Mouse (Mus musculus) heart, postnatal 0 days (tissue): ENCODE data around the gene Hspd1. TPM values are rescaled to one million over a fixed set of nuclear protein-coding genes. Genes with fewer than 3 reads are reported as not detected.

Experiments used
- ATAC-seq: fragments of 200-750 bp; cut with Nextera tagmentation; 2 replicates; pipeline ENCODE4 v1.8.0; 2017; ENCODE audit warnings: low read depth, moderate number of reproducible peaks, moderate library complexity; ENCODE audit not compliant: insufficient read depth
- DNase-seq: peaks from one replicate; pipeline ENCODE4 v3.0.0-alpha.2; 2016; ENCODE audit warnings: low spot score
- H3K27ac ChIP-seq: fragments of 300-500 bp; sonication (generic); 2 replicates; pipeline ENCODE4 v1.5.1; 2014; ENCODE audit warnings: low read depth, mild to moderate bottlenecking
- H3K27me3 ChIP-seq: fragments of 300-500 bp; sonication (generic); 2 replicates; pipeline ENCODE4 v1.6.1; 2014; ENCODE audit warnings: low read length, mixed read lengths; ENCODE audit not compliant: control insufficient read depth, insufficient read depth
- H3K36me3 ChIP-seq: fragments of 300-500 bp; sonication (generic); replicated peaks from 2 replicates; pipeline ENCODE4 v1.6.1; 2014; ENCODE audit warnings: low read length, mixed read lengths; ENCODE audit not compliant: control insufficient read depth, insufficient read depth
- H3K4me1 ChIP-seq: fragments of 300-500 bp; sonication (generic); 2 replicates; pipeline ENCODE4 v1.6.1; 2014; ENCODE audit warnings: antibody characterized with exemption; ENCODE audit not compliant: control insufficient read depth, insufficient read depth
- H3K4me2 ChIP-seq: fragments of 300-500 bp; sonication (generic); 2 replicates; pipeline ENCODE4 v1.6.1; 2014; ENCODE audit warnings: low read depth, mild to moderate bottlenecking, low read length, moderate library complexity
- H3K4me3 ChIP-seq: fragments of 300-500 bp; sonication (generic); 2 replicates; pipeline ENCODE4 v1.5.1; 2014; ENCODE audit warnings: low read depth, low read length
- H3K9ac ChIP-seq: fragments of 300-500 bp; sonication (generic); replicated peaks from 2 replicates; pipeline ENCODE4 v1.6.1; 2014; ENCODE audit warnings: low read depth, low read length, mixed read lengths
- H3K9me3 ChIP-seq: fragments of 300-500 bp; sonication (generic); replicated peaks from 2 replicates; pipeline ENCODE4 v1.6.1; 2016; ENCODE audit warnings: low read length; ENCODE audit not compliant: control insufficient read depth
- CTCF ChIP-seq: IDR thresholded peaks from 2 replicates; pipeline ENCODE4 v1.5.1; 2016; ENCODE audit warnings: antibody characterized with exemption, control low read depth, low read depth
- EP300 ChIP-seq: IDR thresholded peaks from 2 replicates; pipeline ENCODE4 v1.6.1; 2016; ENCODE audit warnings: antibody characterized with exemption, low read depth
- WGBS: fragments of 180-500 bp; shearing (Covaris S2); extraction: QIAGEN DNeasy Blood & Tissue Kit; methylation state at CpG from one replicate; pipeline ENCODE4 v1.1.7; 2014; 5-methylcytosine and 5-hydroxymethylcytosine counted together
- polyA plus RNA-seq: library from polyadenylated mRNA; unstranded; fragments of >200 nt; fragmentation: Nextera tagmentation; extraction: Ambion mirVana; gene quantifications from 2 replicates; pipeline ENCODE4 v1.2.1, GENCODE M21; 2015
- total RNA-seq: library from RNA; depleted of rRNA; stranded (reverse); fragments of >200 nt; gene quantifications from 2 replicates; pipeline ENCODE4 v1.2.3, GENCODE M21; 2014; ENCODE audit warnings: low replicate concordance

Hspd1 gene
- total and polyA plus RNA-seq, 2 experiments from 2014 or later: 139 to 397 TPM

GRCm38 (mm10) chr1:55086868-55087400 lies 1.1 kb downstream of the Hspd1 start:
- peak overlapping the region; percentile 99 for H3K27ac ChIP-seq
- H3K4me1 ChIP-seq: peaks cover 28% of the 10 kb centered on the region
- TF ChIP-seq EP300: no peak; the same call in 1 of the 2 replicates
- TF ChIP-seq CTCF: no peak
- ATAC-seq (no peak), DNase-seq (no peak)
- no peaks in the 10 kb centered on the region for H3K9me3 ChIP-seq
- H3K27me3 ChIP-seq: no peaks in the 10 kb centered on the region
- H3K36me3 ChIP-seq: peaks cover 39% of the 10 kb centered on the region
- WGBS: 0% methylated on average over 13 of the region's 13 CpGs
- H3K4me2 ChIP-seq: peak overlapping the region; percentile 84
- peak overlapping the region; percentile 94 for H3K4me3 ChIP-seq
- peak overlapping the region; percentile 88 for H3K9ac ChIP-seq

DNA sequence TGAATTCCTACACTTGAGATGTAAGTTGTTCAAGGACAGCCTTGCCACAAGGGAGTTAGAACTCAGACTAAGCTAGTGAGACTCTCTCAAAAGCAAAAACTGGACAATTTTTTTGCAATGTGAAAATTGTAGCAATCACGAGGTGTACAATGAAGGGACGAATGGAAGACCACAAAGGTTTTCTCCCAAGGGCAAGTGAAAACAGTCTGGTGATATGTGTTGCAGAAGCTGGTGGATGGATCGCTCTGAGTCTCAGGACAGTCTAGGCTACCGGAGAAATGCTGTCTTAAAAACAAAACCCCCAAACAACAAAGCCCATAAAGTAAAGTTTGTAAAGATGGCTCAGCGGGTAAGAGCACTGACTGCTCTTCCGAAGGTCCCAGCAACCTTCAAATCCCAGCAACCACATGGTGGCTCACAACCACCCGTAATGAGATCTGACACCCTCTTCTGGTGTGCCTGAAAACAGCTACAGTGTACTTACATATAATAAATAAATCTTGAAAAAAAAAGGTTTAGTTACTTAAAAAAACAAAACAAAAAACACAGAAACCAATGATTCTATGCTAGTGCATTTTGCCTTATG lies 2.2 kb downstream of the Hspd1 start:
- DNase-seq: no peak
- Histone ChIP-seq H3K4me3 (peak overlapping the region; percentile 94), H3K4me2 (peak overlapping the region; percentile 84), H3K27ac (peak overlapping the region; percentile 5; the same call in 1 of the 2 replicates), H3K4me1 (peaks cover 28% of the 10 kb centered on the region), H3K36me3 (peaks cover 40% of the 10 kb centered on the region), H3K9ac (no peak overlapping the region), H3K27me3 (no peaks in the 10 kb centered on the region), H3K9me3 (no peaks in the 10 kb centered on the region)
- no peak for ATAC-seq
- WGBS: 44% methylated on average over 7 of the region's 7 CpGs
- TF ChIP-seq EP300 (no peak), CTCF (no peak)

- 78% methylated on average over 1 of the region's 1 CpGs for WGBS
- Histone ChIP-seq H3K27me3 (no peaks in the 10 kb centered on the region), H3K36me3 (peaks cover 74% of the 10 kb centered on the region), H3K27ac (no peak overlapping the region), H3K4me2 (no peak overlapping the region), H3K4me3 (no peak overlapping the region), H3K9me3 (no peaks in the 10 kb centered on the region), H3K9ac (no peak overlapping the region), H3K4me1 (peaks cover 19% of the 10 kb centered on the region)
- ATAC-seq: no peak
- DNase-seq: no peak
- TF ChIP-seq EP300 (no peak), CTCF (peak; percentile 21; the same call in 1 of the 2 replicates)
Observed at GRCm38 (mm10) chr1:55082106-55082505, 5.9 kb downstream of the Hspd1 start.

DNA sequence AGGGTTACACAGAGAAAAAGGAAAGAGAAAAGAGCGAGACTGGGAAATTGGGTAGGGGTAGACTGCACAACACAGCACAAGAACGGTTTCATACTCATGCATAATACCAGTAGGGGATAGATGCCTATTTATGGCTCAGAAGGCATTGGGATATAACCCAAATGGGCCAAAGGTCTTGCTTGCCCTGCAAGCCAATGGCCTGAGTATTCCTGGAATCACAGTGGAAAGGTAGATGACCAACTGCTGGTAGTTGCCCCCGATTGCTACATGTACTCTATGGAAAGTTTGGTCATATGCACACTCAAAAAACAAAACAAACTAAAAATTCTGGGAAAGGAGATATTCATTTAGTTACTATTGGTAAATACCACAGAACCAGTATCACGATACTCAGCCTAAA lies 8.4 kb downstream of the Hspd1 start:
- Histone ChIP-seq H3K36me3 (peaks cover 74% of the 10 kb centered on the region), H3K4me3 (no peak overlapping the region)
- no peak for DNase-seq

DNA sequence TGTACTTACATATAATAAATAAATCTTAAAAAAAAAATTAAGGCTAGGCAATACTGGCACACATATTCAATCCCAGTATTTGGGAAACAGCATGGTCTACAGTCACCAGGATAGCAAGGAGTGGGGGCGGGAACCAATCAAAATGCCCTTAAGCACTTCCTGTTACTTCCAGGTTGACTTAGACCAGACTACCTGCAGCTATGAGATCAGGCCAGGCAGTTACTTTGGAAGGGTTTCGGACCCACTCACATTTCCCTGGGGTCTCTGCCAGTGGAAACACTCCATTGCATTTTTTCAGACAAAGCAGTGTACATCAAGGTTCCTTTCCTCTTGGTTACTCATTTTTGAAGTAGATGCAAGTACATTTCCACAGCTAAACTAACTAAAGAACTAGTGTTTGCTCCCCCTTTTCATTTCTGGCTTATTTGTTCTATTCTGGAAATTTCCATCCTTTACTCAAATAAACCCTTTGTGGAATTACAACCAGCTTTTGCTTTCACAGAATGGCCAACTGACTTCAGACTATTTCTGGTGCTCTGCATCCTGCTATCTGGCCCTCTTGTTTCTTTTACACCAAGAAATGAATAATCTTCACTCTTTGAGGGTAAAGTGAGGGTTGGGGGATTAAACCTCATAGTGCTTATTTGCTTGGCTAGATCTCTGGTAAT lies 11.1 kb downstream of the Hspd1 start:
- no peak overlapping the region for H3K4me2 ChIP-seq
- peaks cover 60% of the 10 kb centered on the region for H3K36me3 ChIP-seq
- no peaks in the 10 kb centered on the region for H3K9me3 ChIP-seq
- TF ChIP-seq CTCF: no peak
- no peak for TF ChIP-seq EP300
- H3K9ac ChIP-seq: no peak overlapping the region
- no peak overlapping the region for H3K4me3 ChIP-seq
- ATAC-seq: no peak
- WGBS: 88% methylated on average over 2 of the region's 2 CpGs
- H3K27me3 ChIP-seq: no peaks in the 10 kb centered on the region
- H3K4me1 ChIP-seq: no peaks in the 10 kb centered on the region; the same call in 1 of the 2 replicates
- no peak overlapping the region for H3K27ac ChIP-seq
- no peak for DNase-seq

More for the DNA sequence above, 8.4 kb downstream of the Hspd1 start:
- WGBS: 77% methylated on average over 4 of the region's 4 CpGs
- H3K9ac ChIP-seq: no peak overlapping the region
- peaks cover 1% of the 10 kb centered on the region; the same call in 1 of the 2 replicates for H3K4me1 ChIP-seq
- H3K27me3 ChIP-seq: no peaks in the 10 kb centered on the region
- peak; percentile 36; the same call in 1 of the 2 replicates for TF ChIP-seq EP300
- TF ChIP-seq CTCF: no peak
- H3K4me2 ChIP-seq: 0 out of 2 replicates have a peak overlapping the region, but pooled peaks have one; percentile 21
- H3K27ac ChIP-seq: peak overlapping the region; percentile 78
- H3K9me3 ChIP-seq: no peaks in the 10 kb centered on the region
- peak; percentile 50 for ATAC-seq
